Mouse (Mus musculus): ENCODE measurements around the gene Mab21l1.
A peak's percentile ranks its signal among the peaks of the same experiment; 100 is the strongest.

Gene Mab21l1

GRCm38 (mm10) chr3:55814993-55815625 lies 32.8 kb downstream of the Mab21l1 start:
- DNase-seq (ENCODE audit: low read depth, low spot score), result no peak

DNA sequence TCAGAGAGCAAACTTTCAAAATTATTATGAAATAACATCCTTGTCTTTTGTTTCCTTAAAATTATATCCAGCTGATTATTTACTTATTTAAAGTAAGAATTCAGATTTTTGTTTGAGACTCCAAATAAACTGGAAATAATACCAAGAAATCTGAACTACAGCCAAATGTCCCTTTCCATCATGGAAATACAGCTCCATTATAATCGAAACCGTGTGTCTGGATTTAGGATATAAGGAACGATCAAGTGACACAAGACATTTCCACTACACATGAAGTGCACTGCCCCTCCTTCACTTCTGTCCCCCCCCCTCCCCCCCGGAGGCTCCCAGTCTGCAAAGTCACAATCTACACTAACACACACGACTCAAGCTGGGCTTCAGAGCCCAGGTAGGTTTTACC lies 33.8 kb downstream of the Mab21l1 start:
- DNase-seq (ENCODE audit: low read depth, low spot score), result no peak

- peak; percentile 68 for DNase-seq (ENCODE audit: low read depth, low spot score)
These were observed 34.5 kb downstream of the Mab21l1 start for GRCm38 (mm10) chr3:55816638-55817375.

DNA sequence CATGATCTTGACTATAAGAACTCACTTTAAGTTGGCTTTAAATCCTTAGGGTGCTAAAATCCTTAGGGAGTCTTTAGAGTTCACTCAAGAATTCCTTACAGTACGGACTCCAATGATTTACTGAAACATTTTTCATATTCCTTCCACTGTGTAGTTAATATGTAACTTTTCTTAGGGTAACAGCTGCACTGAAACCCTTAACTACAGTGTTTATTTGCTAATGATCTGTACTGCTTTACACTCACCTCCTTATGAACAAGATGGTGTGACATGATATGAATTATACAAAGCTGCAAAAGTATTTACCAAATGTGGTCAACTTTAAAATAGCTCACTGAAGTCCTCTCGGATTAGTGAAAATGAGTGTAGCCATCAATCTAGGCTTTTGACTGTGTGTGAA lies 35.8 kb downstream of the Mab21l1 start:
- no peak for DNase-seq (ENCODE audit: low read depth, low spot score)

- DNase-seq (ENCODE audit: low read depth, low spot score), result no peak
These were observed 37.3 kb downstream of the Mab21l1 start for GRCm38 (mm10) chr3:55819598-55819997.

DNA sequence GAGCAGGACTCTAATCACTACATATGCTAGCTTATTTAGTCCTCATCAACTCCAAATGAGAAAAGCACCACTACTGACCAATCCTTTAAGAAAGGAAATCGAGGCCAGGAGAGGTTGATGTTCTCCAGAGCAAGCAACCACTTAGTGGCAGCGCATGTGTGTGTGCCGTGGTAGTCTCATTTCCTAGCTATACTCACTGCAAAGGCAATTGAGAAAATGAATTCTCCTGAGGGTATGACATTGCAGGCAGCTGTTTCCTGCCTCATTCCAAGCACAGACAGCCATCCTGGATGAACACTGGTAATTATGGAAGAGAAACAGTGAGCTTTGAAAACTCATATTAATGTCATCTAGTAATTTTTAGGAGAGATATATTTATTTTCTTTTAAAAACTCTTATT lies 42.6 kb downstream of the Mab21l1 start:
- no peak for DNase-seq (ENCODE audit: low read depth, low spot score)

- no peak for DNase-seq (ENCODE audit: low read depth, low spot score)
These were observed 46.4 kb downstream of the Mab21l1 start for GRCm38 (mm10) chr3:55828481-55829256.

DNA sequence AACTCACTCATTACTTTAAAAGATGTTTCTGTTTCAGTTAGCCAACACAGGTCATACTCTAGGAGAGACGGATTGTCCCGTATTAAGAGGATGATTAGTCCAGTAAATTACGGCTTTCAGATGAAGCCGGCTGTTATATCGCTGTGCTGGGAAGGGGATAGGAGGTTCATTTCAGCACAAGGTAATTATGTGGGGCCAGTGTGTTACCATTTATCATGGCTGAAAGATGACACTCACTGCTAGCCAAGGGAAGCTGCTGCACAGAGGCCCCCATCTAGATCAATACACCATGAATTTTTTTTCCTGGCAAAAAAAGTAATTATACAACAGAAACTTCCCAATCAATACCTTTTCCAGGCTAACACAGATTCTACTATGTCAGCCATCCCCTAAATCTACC lies 47.9 kb downstream of the Mab21l1 start:
- no peak for DNase-seq (ENCODE audit: low read depth, low spot score)
